Mouse (Mus musculus): ENCODE results near the gene Ctnnbl1. TPM values are rescaled to one million over a fixed set of nuclear protein-coding genes. Genes with fewer than 3 reads are reported as not detected.
A peak's percentile ranks its signal among the peaks of the same experiment; 100 is the strongest.

Ctnnbl1 gene
- polyA plus RNA-seq, 1 experiment from 2014 or later = 60.9 TPM

DNA sequence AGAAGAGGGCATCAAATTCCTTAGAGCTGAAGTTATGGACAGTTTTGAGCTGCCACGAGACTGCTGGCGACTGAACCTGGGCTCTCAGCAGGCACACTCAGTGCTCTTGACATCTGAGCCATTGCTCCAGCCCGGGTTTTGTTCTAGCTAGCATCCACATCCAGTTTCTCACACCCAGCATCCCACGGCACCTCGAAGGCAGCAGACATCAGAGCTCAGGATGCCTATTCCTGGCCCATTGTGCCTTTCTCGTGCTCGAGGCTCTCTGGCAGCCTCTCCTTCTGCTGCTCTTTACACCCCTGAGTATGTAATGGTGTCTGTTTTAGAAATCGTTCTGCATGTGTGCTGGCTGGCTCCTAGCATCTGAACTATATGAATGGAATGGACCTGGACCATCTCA is 13.3 kb downstream of the Ctnnbl1 start:
- Histone ChIP-seq H3K4me3 (ENCODE audit: low read depth, low read length) (no peak overlapping the region), H3K4me2 (no peak overlapping the region), H3K27me3 (ENCODE audit: insufficient read depth, low read length) (no peaks in the 10 kb centered on the region), H3K4me1 (ENCODE audit: insufficient read depth) (peaks cover 4% of the 10 kb centered on the region; the same call in 1 of the 2 replicates), H3K9ac (no peak overlapping the region), H3K36me3 (ENCODE audit: insufficient read depth) (no peaks in the 10 kb centered on the region), H3K27ac (ENCODE audit: low read depth) (no peak overlapping the region; the same call in 1 of the 2 replicates), H3K9me3 (ENCODE audit: low read depth, low read length) (no peaks in the 10 kb centered on the region)
- ATAC-seq (ENCODE audit: insufficient read depth) (no peak), DNase-seq (no peak)
- 76% methylated on average over 8 of the region's 8 CpGs for WGBS
- no peak for TF ChIP-seq CTCF (IDR thresholded peaks at IDR 0.05; ENCODE audit: low read depth)

DNA sequence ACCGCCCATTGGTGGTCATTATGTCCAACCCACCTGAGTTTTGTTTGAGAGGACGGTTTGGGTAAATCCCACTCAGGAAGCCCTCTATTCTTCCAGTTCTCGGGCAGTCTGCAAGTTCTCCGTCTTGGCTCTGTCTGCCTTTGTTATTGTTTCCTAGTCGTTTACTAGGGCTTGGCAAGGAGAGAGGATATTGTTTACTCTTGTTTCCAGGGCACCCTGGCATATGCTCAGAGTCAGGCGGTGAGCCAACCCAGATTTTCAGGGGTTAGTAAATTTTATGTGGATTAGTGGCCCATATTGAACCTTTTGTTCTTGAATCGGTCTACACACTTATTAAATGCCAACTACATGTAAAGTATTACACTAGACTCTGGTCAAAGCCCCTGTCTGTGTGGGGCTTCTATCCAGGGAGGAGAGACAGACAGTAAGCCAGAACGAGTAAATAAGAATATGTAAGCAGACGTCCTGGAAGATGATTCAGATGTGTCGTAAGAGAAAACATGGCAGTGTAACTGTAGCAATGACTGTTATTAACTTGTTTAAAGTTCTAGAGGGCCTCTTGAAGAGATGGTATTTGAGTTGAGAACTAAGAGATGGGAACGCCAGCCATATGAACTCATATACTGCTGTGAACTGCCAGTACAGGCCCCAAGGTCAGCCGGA is 13.9 kb downstream of the Ctnnbl1 start:
- 55% methylated on average over 12 of the region's 12 CpGs for WGBS
- H3K9me3 ChIP-seq (ENCODE audit: low read depth, low read length) = no peaks in the 10 kb centered on the region
- TF ChIP-seq CTCF (IDR thresholded peaks at IDR 0.05; ENCODE audit: low read depth) = no peak
- H3K4me3 ChIP-seq (ENCODE audit: low read depth, low read length) = no peak overlapping the region
- H3K4me1 ChIP-seq (ENCODE audit: insufficient read depth) = peaks cover 4% of the 10 kb centered on the region; the same call in 1 of the 2 replicates
- no peak overlapping the region for H3K4me2 ChIP-seq
- H3K27me3 ChIP-seq (ENCODE audit: insufficient read depth, low read length) = no peaks in the 10 kb centered on the region
- DNase-seq (peak; percentile 53), ATAC-seq (ENCODE audit: insufficient read depth) (no peak)
- H3K27ac ChIP-seq (ENCODE audit: low read depth) = no peak overlapping the region
- H3K36me3 ChIP-seq (ENCODE audit: insufficient read depth) = no peaks in the 10 kb centered on the region
- no peak overlapping the region for H3K9ac ChIP-seq

DNA sequence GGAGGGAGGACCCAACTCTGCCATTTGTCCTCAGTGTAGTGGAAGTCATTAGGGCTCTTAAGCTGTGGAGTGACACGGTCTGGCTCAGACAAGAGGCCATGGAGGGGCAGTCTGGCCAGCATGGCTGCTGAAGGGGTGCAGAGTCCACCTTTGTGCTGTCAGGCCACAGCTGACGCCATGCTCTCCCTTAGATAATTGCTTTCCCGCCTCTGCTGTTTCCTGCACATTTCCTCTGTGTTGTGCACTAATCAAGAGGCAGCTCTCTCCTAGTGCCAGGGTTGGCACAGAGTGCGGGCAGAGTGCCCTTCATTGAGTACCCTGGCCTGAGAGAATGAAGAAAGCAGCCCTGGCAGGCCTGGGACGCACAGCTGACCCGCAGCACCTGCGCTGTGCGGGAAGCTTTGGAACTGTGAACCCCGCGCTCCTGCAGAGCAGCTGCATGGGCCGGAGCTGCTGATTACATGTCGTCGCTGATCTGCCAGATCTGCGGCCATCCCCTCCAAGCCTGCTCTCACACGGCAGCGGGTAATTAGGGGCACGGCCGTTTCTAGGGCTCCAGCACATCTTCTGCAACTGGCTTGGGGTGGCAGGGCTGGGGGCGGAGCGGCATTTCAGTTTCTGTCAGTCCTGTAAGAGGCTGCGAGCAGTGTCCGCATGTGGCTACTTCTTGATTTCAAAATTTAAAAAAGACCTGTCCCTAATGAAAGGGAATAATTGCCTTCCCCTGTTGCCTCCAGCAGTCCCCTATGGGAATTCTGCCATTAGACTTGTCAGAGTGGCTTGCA is 14.6 kb downstream of the Ctnnbl1 start:
- no peaks in the 10 kb centered on the region for H3K27me3 ChIP-seq (ENCODE audit: insufficient read depth, low read length)
- DNase-seq = peak; percentile 13
- ATAC-seq (ENCODE audit: insufficient read depth) = peak; percentile 31; the same call in 1 of the 2 replicates
- no peak overlapping the region for H3K4me3 ChIP-seq (ENCODE audit: low read depth, low read length)
- no peak overlapping the region for H3K9ac ChIP-seq
- TF ChIP-seq CTCF (IDR thresholded peaks at IDR 0.05; ENCODE audit: low read depth) = no peak
- 0 out of 2 replicates have a peak overlapping the region, but pooled peaks have one; percentile 12 for H3K27ac ChIP-seq (ENCODE audit: low read depth)
- no peak overlapping the region for H3K4me2 ChIP-seq
- WGBS = 62% methylated on average over 22 of the region's 22 CpGs
- H3K36me3 ChIP-seq (ENCODE audit: insufficient read depth) = no peaks in the 10 kb centered on the region
- H3K4me1 ChIP-seq (ENCODE audit: insufficient read depth) = peaks cover 4% of the 10 kb centered on the region; the same call in 1 of the 2 replicates
- no peaks in the 10 kb centered on the region for H3K9me3 ChIP-seq (ENCODE audit: low read depth, low read length)

DNA sequence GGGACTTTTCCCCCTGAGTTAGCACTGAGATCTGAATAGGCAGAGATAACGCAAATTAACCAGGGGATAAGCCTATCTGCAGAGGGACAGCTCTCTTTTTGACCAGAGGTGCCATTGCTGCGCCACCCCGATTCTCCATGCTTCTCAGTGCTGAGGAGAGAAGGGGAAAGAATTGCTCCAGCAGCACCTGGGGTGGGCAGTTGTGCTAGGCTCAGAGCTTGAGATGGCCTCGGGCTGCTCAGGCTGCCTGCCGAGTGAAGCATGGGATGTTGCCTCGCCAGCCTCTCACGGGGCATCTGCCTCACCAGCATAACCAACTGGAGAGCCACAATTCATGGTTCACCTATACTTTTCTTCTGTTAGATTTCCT is 15.2 kb downstream of the Ctnnbl1 start:
- 85% methylated on average over 7 of the region's 7 CpGs for WGBS
- Histone ChIP-seq H3K9ac (no peak overlapping the region), H3K4me1 (ENCODE audit: insufficient read depth) (peaks cover 4% of the 10 kb centered on the region; the same call in 1 of the 2 replicates), H3K4me3 (ENCODE audit: low read depth, low read length) (no peak overlapping the region), H3K27ac (ENCODE audit: low read depth) (no peak overlapping the region), H3K36me3 (ENCODE audit: insufficient read depth) (no peaks in the 10 kb centered on the region), H3K4me2 (no peak overlapping the region), H3K27me3 (ENCODE audit: insufficient read depth, low read length) (no peaks in the 10 kb centered on the region), H3K9me3 (ENCODE audit: low read depth, low read length) (no peaks in the 10 kb centered on the region)
- no peak for DNase-seq
- ATAC-seq (ENCODE audit: insufficient read depth) = no peak
- TF ChIP-seq CTCF (IDR thresholded peaks at IDR 0.05; ENCODE audit: low read depth) = no peak

- WGBS = 77% methylated on average over 7 of the region's 7 CpGs
Measured at GRCm38 (mm10) chr2:157755771-157756170, 18.6 kb downstream of the Ctnnbl1 start.

GRCm38 (mm10) chr2:157756193-157756592 is 19.0 kb downstream of the Ctnnbl1 start:
- Histone ChIP-seq H3K9ac (no peak overlapping the region), H3K4me2 (no peak overlapping the region), H3K4me1 (ENCODE audit: insufficient read depth) (no peaks in the 10 kb centered on the region), H3K4me3 (ENCODE audit: low read depth, low read length) (no peak overlapping the region), H3K9me3 (ENCODE audit: low read depth, low read length) (no peaks in the 10 kb centered on the region), H3K27ac (ENCODE audit: low read depth) (no peak overlapping the region), H3K27me3 (ENCODE audit: insufficient read depth, low read length) (no peaks in the 10 kb centered on the region), H3K36me3 (ENCODE audit: insufficient read depth) (no peaks in the 10 kb centered on the region)
- no peak for ATAC-seq (ENCODE audit: insufficient read depth)
- no peak for DNase-seq
- TF ChIP-seq CTCF (IDR thresholded peaks at IDR 0.05; ENCODE audit: low read depth) = peak; percentile 40; the same call in 1 of the 2 replicates
- WGBS = 72% methylated on average over 7 of the region's 7 CpGs

More at GRCm38 (mm10) chr2:157755771-157756170, 18.6 kb downstream of the Ctnnbl1 start:
- ATAC-seq (ENCODE audit: insufficient read depth) (no peak), DNase-seq (no peak)
- H3K9ac ChIP-seq = no peak overlapping the region
- H3K27me3 ChIP-seq (ENCODE audit: insufficient read depth, low read length) = no peaks in the 10 kb centered on the region
- TF ChIP-seq CTCF (IDR thresholded peaks at IDR 0.05; ENCODE audit: low read depth) = no peak
- no peak overlapping the region for H3K4me3 ChIP-seq (ENCODE audit: low read depth, low read length)
- no peak overlapping the region for H3K27ac ChIP-seq (ENCODE audit: low read depth)
- no peaks in the 10 kb centered on the region for H3K9me3 ChIP-seq (ENCODE audit: low read depth, low read length)
- H3K36me3 ChIP-seq (ENCODE audit: insufficient read depth) = no peaks in the 10 kb centered on the region
- H3K4me2 ChIP-seq = no peak overlapping the region
- H3K4me1 ChIP-seq (ENCODE audit: insufficient read depth) = peaks cover under 1% of the 10 kb centered on the region; the same call in 1 of the 2 replicates

GRCm38 (mm10) chr2:157758395-157758794 is 21.2 kb downstream of the Ctnnbl1 start:
- 85% methylated on average over 5 of the region's 5 CpGs for WGBS
- no peak for ATAC-seq (ENCODE audit: insufficient read depth)
- H3K36me3 ChIP-seq (ENCODE audit: insufficient read depth) = no peaks in the 10 kb centered on the region
- no peak for TF ChIP-seq CTCF (IDR thresholded peaks at IDR 0.05; ENCODE audit: low read depth)
- no peak overlapping the region for H3K4me2 ChIP-seq
- H3K9ac ChIP-seq = no peak overlapping the region
- H3K27ac ChIP-seq (ENCODE audit: low read depth) = no peak overlapping the region
- no peaks in the 10 kb centered on the region for H3K4me1 ChIP-seq (ENCODE audit: insufficient read depth)
- DNase-seq = no peak
- H3K4me3 ChIP-seq (ENCODE audit: low read depth, low read length) = no peak overlapping the region
- H3K27me3 ChIP-seq (ENCODE audit: insufficient read depth, low read length) = no peaks in the 10 kb centered on the region
- H3K9me3 ChIP-seq (ENCODE audit: low read depth, low read length) = no peaks in the 10 kb centered on the region

Data from lung, embryonic 14.5 days (tissue).